9 mouse cellular contexts compared by ENCODE assay signal in the genomic region with DNA sequence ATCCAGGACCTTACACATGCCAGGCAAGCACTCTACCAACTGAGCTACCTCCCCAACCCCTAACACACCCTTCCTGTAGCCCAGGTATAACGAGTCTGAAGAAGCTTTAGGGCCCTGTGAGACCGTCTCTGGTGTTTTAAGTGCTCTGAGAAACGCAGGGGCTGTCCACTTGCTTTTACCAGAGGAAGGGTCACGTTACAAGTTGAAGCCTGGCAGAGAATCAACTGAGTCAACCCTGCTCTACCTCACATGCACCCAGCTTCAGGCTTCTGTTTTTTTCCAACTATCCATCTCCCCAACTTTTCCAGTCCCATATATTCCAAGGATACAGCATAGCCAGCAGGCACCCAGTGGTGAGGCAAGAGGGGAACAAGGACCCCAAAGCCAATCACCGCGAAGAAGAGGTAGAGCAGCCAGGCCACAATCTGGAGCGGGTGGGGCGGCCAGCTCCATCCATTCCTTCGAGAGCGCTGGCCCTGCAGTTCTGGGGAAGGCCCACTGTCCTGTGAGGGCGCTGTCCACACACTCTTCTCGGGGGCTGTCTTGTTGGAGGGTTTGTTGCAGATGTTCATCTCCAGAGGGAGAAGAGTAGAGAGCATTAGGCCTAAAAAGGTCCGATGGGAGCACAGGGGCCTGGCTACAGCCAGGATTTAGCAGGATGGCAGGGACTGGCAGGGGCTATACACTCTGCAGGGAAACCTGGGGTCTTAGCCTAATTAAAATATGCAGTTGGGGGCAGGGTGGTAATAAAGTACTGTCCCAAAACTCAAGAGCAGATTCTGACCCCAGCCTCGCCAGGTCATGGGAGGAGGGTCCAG. TPM values are rescaled to one million over a fixed set of nuclear protein-coding genes. Genes with fewer than 3 reads are reported as not detected.
DNase-seq lines count a peak whose midpoint lies in the region; ATAC-seq and TF ChIP-seq lines count a peak whose summit lies in the region.
"Had no signal": no experiment of that assay in that cellular context is flagged by ENCODE, and none has a peak within 500 bp of the region (broad histone marks: within the 10 kb centered on the region; RNA-seq: fewer than 3 reads in every experiment).

No protein-coding gene starts in this region.

- H3K9ac ChIP-seq in intestine, embryonic 15.5 days, result no peak overlapping the region
- H3K9ac ChIP-seq in stomach, postnatal 0 days (ENCODE audit: low read length), result 0 out of 2 replicates have a peak overlapping the region, but pooled peaks have one; percentile 27

- no peaks in the 10 kb centered on the region for H3K36me3 ChIP-seq in intestine, embryonic 15.5 days
- peaks cover 10% of the 10 kb centered on the region for H3K36me3 ChIP-seq in stomach, postnatal 0 days (ENCODE audit: control insufficient read depth, insufficient read depth, low read length)

- H3K9me3 ChIP-seq in intestine, embryonic 15.5 days, result no peaks in the 10 kb centered on the region
- no peaks in the 10 kb centered on the region for H3K9me3 ChIP-seq in stomach, postnatal 0 days (ENCODE audit: control insufficient read depth, low read length)

- H3K4me3 ChIP-seq in gastrocnemius, adult 2 months, result peak overlapping the region; percentile 31
- H3K4me3 ChIP-seq in intestine, embryonic 15.5 days (replicated peaks), result no peak overlapping the region
- H3K4me3 ChIP-seq in stomach, postnatal 0 days (ENCODE audit: low read depth, low read length), result no peak overlapping the region

- peak; percentile 62 to 82 for DNase-seq in cerebellum, postnatal 14 days
- no peak for DNase-seq in cerebellum, adult 8-10 months
- DNase-seq in MN1 (ENCODE audit: low spot score), result peak; percentile 78
- peak; percentile 85 for DNase-seq in gastrocnemius, adult 2 months
- peak; percentile 66 for DNase-seq in lung, postnatal 36 days
- DNase-seq in stomach, postnatal 0 days (ENCODE audit: low spot score), result peak; percentile 65

- H3K4me2 ChIP-seq in intestine, embryonic 15.5 days (replicated peaks), result no peak overlapping the region
- H3K4me2 ChIP-seq in stomach, postnatal 0 days (replicated peaks; ENCODE audit: low read depth), result no peak overlapping the region

- peak; percentile 88 for TF ChIP-seq CTCF in gastrocnemius, adult 2 months (IDR thresholded peaks at IDR 0.05)
- TF ChIP-seq CTCF in stomach, postnatal 0 days (IDR thresholded peaks at IDR 0.05; ENCODE audit: low read depth), result peak; percentile 82

- no peaks in the 10 kb centered on the region for H3K4me1 ChIP-seq in intestine, embryonic 15.5 days (replicated peaks)
- no peaks in the 10 kb centered on the region for H3K4me1 ChIP-seq in stomach, postnatal 0 days (replicated peaks; ENCODE audit: control insufficient read depth, insufficient read depth)

- peak overlapping the region; percentile 90 for H3K27ac ChIP-seq in gastrocnemius, adult 2 months
- no peak overlapping the region for H3K27ac ChIP-seq in intestine, embryonic 15.5 days
- H3K27ac ChIP-seq in stomach, postnatal 0 days (replicated peaks), result 0 out of 2 replicates have a peak overlapping the region, but pooled peaks have one; percentile 30

- no peak for TF ChIP-seq EP300 in stomach, postnatal 0 days (optimal IDR thresholded peaks at IDR 0.05)

- ATAC-seq in intestine, embryonic 15.5 days, result 0 out of 2 replicates have a peak, but pooled peaks have one; percentile 10
- ATAC-seq in stomach, postnatal 0 days (ENCODE audit: low FRiP score, low TSS enrichment), result peak; percentile 64
- no peak for ATAC-seq in inflammation-experienced regulatory T-cells, adult 6 months

- H3K27me3 ChIP-seq in intestine, embryonic 15.5 days (replicated peaks), result no peaks in the 10 kb centered on the region
- H3K27me3 ChIP-seq in stomach, postnatal 0 days (ENCODE audit: control insufficient read depth, insufficient read depth, low read length), result no peaks in the 10 kb centered on the region

- intact Hi-C loops in gastrocnemius, adult 2 months (cut with DNase I), result loop anchor here (1.0 to 5.0 kb wide), 3 partner anchors 34 to 71 kb away; a partner anchor contains a TSS

- 46% methylated on average over 14 of the region's 14 CpGs for WGBS in intestine, embryonic 15.5 days
- 51% methylated on average over 14 of the region's 14 CpGs for WGBS in stomach, postnatal 0 days

RNA-seq across cellular contexts. Expression of a gene that starts 12.1 kb away (rescaled TPM):
- total RNA-seq in gastrocnemius, adult 2 months (2021), result 10 to 100 TPM; 52.8 to 53.4 TPM
- polyA plus RNA-seq in intestine, embryonic 15.5 days (2015; fragmentation: Nextera tagmentation; extraction: Ambion mirVana), result 38.1 and 39.3 TPM in 2 replicates
- 89.9 and 99.8 TPM in 2 replicates for polyA plus RNA-seq in stomach, postnatal 0 days (2015; fragmentation: Nextera tagmentation; extraction: Ambion mirVana)
- 1 to 10 TPM in 1 of 3 experiments, under 1 TPM in 1, not detected in 1; 0.48 to 2.2 TPM for polyA plus RNA-seq in inflammation-experienced regulatory T-cells, adult 6 months (2017; shearing (Covaris generic))
- total RNA-seq: hematopoietic stem cell, adult 5-6 weeks had no signal

RNA-seq across cellular contexts. Expression of a gene that starts 13.3 kb away (rescaled TPM):
- 10 to 100 TPM in 1 of 2 experiments, 1 to 10 TPM in 1; 9.6 to 11.2 TPM for total RNA-seq in gastrocnemius, adult 2 months (2021)
- polyA plus RNA-seq in intestine, embryonic 15.5 days (2015; fragmentation: Nextera tagmentation; extraction: Ambion mirVana), result 20.1 and 22.6 TPM in 2 replicates
- polyA plus RNA-seq in stomach, postnatal 0 days (2015; fragmentation: Nextera tagmentation; extraction: Ambion mirVana), result 15.6 and 17.2 TPM in 2 replicates
- polyA plus RNA-seq in inflammation-experienced regulatory T-cells, adult 6 months (2017; shearing (Covaris generic)), result 1 to 10 TPM; 1.1 to 2.2 (median 1.8) TPM

RNA-seq across cellular contexts. Expression of a gene that starts 35.1 kb away (rescaled TPM):
- total RNA-seq in gastrocnemius, adult 2 months (2021), result not detected
- polyA plus RNA-seq in intestine, embryonic 15.5 days (2015; fragmentation: Nextera tagmentation; extraction: Ambion mirVana), result 2.7 and 3.0 TPM in 2 replicates
- 2.5 and 2.8 TPM in 2 replicates for polyA plus RNA-seq in stomach, postnatal 0 days (2015; fragmentation: Nextera tagmentation; extraction: Ambion mirVana)
- polyA plus RNA-seq in inflammation-experienced regulatory T-cells, adult 6 months (2017; shearing (Covaris generic)), result not detected
- total RNA-seq: hematopoietic stem cell, adult 5-6 weeks had no signal

Comparison
In these comparisons a context has a peak if more than half of its experiments do, and no peak if none do; other contexts are left out.
1. RNA of a gene that starts 12.1 kb away (polyA plus RNA-seq): 89.9 to 99.8 TPM in stomach, postnatal 0 days and 38.1 to 39.3 TPM in intestine, embryonic 15.5 days; 0.48 to 2.2 TPM in inflammation-experienced regulatory T-cells, adult 6 months; every median in the first group is over 10 times any median in the second.